ENCODE assay signal across 19 mouse cellular contexts in genomic region chr4:141671389-141671788, GRCm38 (mm10). TPM values are rescaled to one million over a fixed set of nuclear protein-coding genes. Genes with fewer than 3 reads are reported as not detected.
"Had no signal": no experiment of that assay in that cellular context is flagged by ENCODE, and none has a peak within 500 bp of the region (broad histone marks: within the 10 kb centered on the region; RNA-seq: fewer than 3 reads in every experiment).

No protein-coding gene starts in this region.

- DNase-seq: kidney, adult 18-20 months; kidney, postnatal 10 days; left cerebral cortex, postnatal 4 days; lung, postnatal 4 days; retina, postnatal 1 day; right cerebral cortex, postnatal 4 days; spleen, adult 18-20 months; thymus, adult 18-20 months; thymus, postnatal 14 days had no signal

- H3K4me2 ChIP-seq: intestine, embryonic 15.5 days; limb, embryonic 15.5 days; liver, embryonic 12.5 days; midbrain, embryonic 11.5 days; midbrain, embryonic 15.5 days; neural tube, embryonic 12.5 days had no signal

- H3K36me3 ChIP-seq: intestine, embryonic 15.5 days; limb, embryonic 15.5 days; liver, embryonic 12.5 days; midbrain, embryonic 15.5 days; neural tube, embryonic 12.5 days had no signal

- H3K9ac ChIP-seq: intestine, embryonic 15.5 days; limb, embryonic 15.5 days; liver, embryonic 12.5 days; midbrain, embryonic 15.5 days; neural tube, embryonic 12.5 days had no signal

- H3K27me3 ChIP-seq: intestine, embryonic 15.5 days; limb, embryonic 15.5 days; midbrain, embryonic 15.5 days; neural tube, embryonic 12.5 days had no signal

- H3K9me3 ChIP-seq: intestine, embryonic 15.5 days; limb, embryonic 15.5 days; liver, embryonic 12.5 days; megakaryocyte, embryonic 14.5 days; midbrain, embryonic 15.5 days; neural tube, embryonic 12.5 days had no signal

- H3K27ac ChIP-seq: intestine, embryonic 15.5 days; limb, embryonic 15.5 days; liver, embryonic 12.5 days; midbrain, embryonic 15.5 days; neural tube, embryonic 12.5 days had no signal

- H3K4me1 ChIP-seq: midbrain, embryonic 15.5 days; neural tube, embryonic 12.5 days had no signal

- ATAC-seq: intestine, embryonic 15.5 days; liver, embryonic 12.5 days; midbrain, embryonic 15.5 days had no signal

- H3K4me3 ChIP-seq: intestine, embryonic 15.5 days; limb, embryonic 15.5 days; liver, embryonic 12.5 days; megakaryocyte, embryonic 14.5 days; midbrain, embryonic 15.5 days; neural tube, embryonic 12.5 days had no signal

RNA-seq across cellular contexts. Expression of gene Rsc1a1, which starts 14.0 kb away (rescaled TPM):
- polyA plus RNA-seq: intestine, embryonic 15.5 days; kidney, embryonic 14.5 days; liver, embryonic 16.5 days; neural tube, embryonic 12.5 days had no signal

RNA-seq across cellular contexts. Expression of gene Slc25a34, which starts 47.8 kb away (rescaled TPM):
- polyA plus RNA-seq: kidney, embryonic 14.5 days; liver, embryonic 12.5 days; midbrain, embryonic 11.5 days; neural tube, embryonic 12.5 days; stomach, embryonic 14.5 days had no signal
